In the genomic region with DNA sequence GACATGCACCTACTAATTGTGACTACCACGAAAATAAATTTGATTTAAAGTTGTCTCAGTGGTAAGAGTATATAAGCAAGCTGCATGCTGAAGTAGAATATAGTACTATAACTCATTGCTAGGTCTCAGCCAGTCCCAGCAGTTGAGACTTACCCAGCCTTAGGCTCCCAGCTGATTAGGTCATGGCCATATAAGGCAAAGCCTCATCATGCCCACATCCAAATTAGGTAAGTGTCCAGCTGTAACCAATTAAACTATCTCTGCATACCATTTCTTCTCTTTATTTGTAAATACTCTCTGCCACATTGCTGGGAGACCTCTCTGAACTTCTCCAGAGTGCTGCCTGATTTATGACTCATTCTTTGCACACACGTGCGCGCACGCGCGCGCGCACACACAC, we compare ENCODE assay signal across 19 mouse cellular contexts.
DNase-seq lines count a peak whose midpoint lies in the region; ATAC-seq lines count a peak whose summit lies in the region.
"Had no signal": no experiment of that assay in that cellular context is flagged by ENCODE, and none has a peak within 500 bp of the region (broad histone marks: within the 10 kb centered on the region; RNA-seq: fewer than 3 reads in every experiment).

No protein-coding gene starts in this region.

- no peak overlapping the region for H3K9ac ChIP-seq in kidney, embryonic 14.5 days (ENCODE audit: low read depth, low read length)
- no peak overlapping the region for H3K9ac ChIP-seq in midbrain, embryonic 13.5 days (replicated peaks)
- H3K9ac ChIP-seq in midbrain, embryonic 15.5 days, result no peak overlapping the region
- H3K9ac ChIP-seq: embryonic facial prominence, embryonic 13.5 days; hindbrain, embryonic 13.5 days; liver, embryonic 13.5 days had no signal

- H3K36me3 ChIP-seq in kidney, embryonic 14.5 days (ENCODE audit: control insufficient read depth, insufficient read depth, low read length), result no peaks in the 10 kb centered on the region
- H3K36me3 ChIP-seq in midbrain, embryonic 13.5 days, result no peaks in the 10 kb centered on the region
- H3K36me3 ChIP-seq in midbrain, embryonic 15.5 days (replicated peaks), result no peaks in the 10 kb centered on the region
- no peaks in the 10 kb centered on the region for H3K36me3 ChIP-seq in embryonic facial prominence, embryonic 10.5 days (replicated peaks)
- H3K36me3 ChIP-seq: embryonic facial prominence, embryonic 13.5 days; hindbrain, embryonic 13.5 days; liver, embryonic 13.5 days had no signal

- H3K4me2 ChIP-seq in kidney, embryonic 14.5 days (replicated peaks; ENCODE audit: low read depth, low read length), result no peak overlapping the region
- H3K4me2 ChIP-seq in midbrain, embryonic 13.5 days (replicated peaks), result no peak overlapping the region
- H3K4me2 ChIP-seq in midbrain, embryonic 15.5 days, result no peak overlapping the region
- H3K4me2 ChIP-seq: embryonic facial prominence, embryonic 13.5 days; hindbrain, embryonic 13.5 days; liver, embryonic 13.5 days had no signal

- H3K4me3 ChIP-seq in kidney, embryonic 14.5 days (ENCODE audit: low read length), result no peak overlapping the region
- H3K4me3 ChIP-seq in midbrain, embryonic 13.5 days (replicated peaks), result no peak overlapping the region
- H3K4me3 ChIP-seq in midbrain, embryonic 15.5 days, result no peak overlapping the region
- H3K4me3 ChIP-seq in embryonic facial prominence, embryonic 10.5 days, result no peak overlapping the region
- H3K4me3 ChIP-seq: embryonic facial prominence, embryonic 13.5 days; hindbrain, embryonic 13.5 days; layer of hippocampus, adult 2 months; liver, embryonic 13.5 days; megakaryocyte, embryonic 14.5 days had no signal

- H3K9me3 ChIP-seq in kidney, embryonic 14.5 days (ENCODE audit: control insufficient read depth, low read length), result no peaks in the 10 kb centered on the region
- H3K9me3 ChIP-seq in midbrain, embryonic 13.5 days, result no peaks in the 10 kb centered on the region
- no peaks in the 10 kb centered on the region for H3K9me3 ChIP-seq in midbrain, embryonic 15.5 days
- H3K9me3 ChIP-seq in embryonic facial prominence, embryonic 10.5 days, result no peaks in the 10 kb centered on the region
- H3K9me3 ChIP-seq: embryonic facial prominence, embryonic 13.5 days; hindbrain, embryonic 13.5 days; liver, embryonic 13.5 days; megakaryocyte, embryonic 14.5 days had no signal

- no peak overlapping the region for H3K27ac ChIP-seq in kidney, embryonic 14.5 days (ENCODE audit: low read depth, low read length)
- H3K27ac ChIP-seq in midbrain, embryonic 13.5 days, result no peak overlapping the region
- no peak overlapping the region for H3K27ac ChIP-seq in midbrain, embryonic 15.5 days
- peak overlapping the region; percentile 44; the same call in 1 of the 2 replicates for H3K27ac ChIP-seq in embryonic facial prominence, embryonic 10.5 days (replicated peaks)
- H3K27ac ChIP-seq: embryonic facial prominence, embryonic 13.5 days; hindbrain, embryonic 13.5 days; layer of hippocampus, adult 2 months; liver, embryonic 13.5 days had no signal

- no peaks in the 10 kb centered on the region for H3K4me1 ChIP-seq in kidney, embryonic 14.5 days (ENCODE audit: control insufficient read depth, insufficient read depth, low read length)
- H3K4me1 ChIP-seq in midbrain, embryonic 13.5 days (replicated peaks), result 0 out of 2 replicates have a peak, but pooled peaks cover 4% of the 10 kb centered on the region
- peaks cover 3% of the 10 kb centered on the region; the same call in 1 of the 2 replicates for H3K4me1 ChIP-seq in midbrain, embryonic 15.5 days
- peaks cover 7% of the 10 kb centered on the region for H3K4me1 ChIP-seq in embryonic facial prominence, embryonic 10.5 days
- H3K4me1 ChIP-seq: embryonic facial prominence, embryonic 13.5 days; liver, embryonic 13.5 days; megakaryocyte, embryonic 14.5 days had no signal

- DNase-seq in kidney, postnatal 10 days, result no peak
- peak; percentile 38 for DNase-seq in embryonic facial prominence, embryonic 10.5 days (ENCODE audit: low spot score)
- peak; percentile 41 for DNase-seq in mesoderm, embryonic 11.5 days (ENCODE audit: low read depth, low spot score)
- DNase-seq in urinary bladder, postnatal 10 days (ENCODE audit: low spot score), result no peak
- DNase-seq: adrenal gland, adult 8-10 months; B cell, adult 2 months; cerebellum, adult 11 months; cerebellum, postnatal 14 days; gastrocnemius, postnatal 14 days; kidney, adult 11 months; liver, embryonic 13.5 days; lung, postnatal 10 days had no signal

- 55% methylated on average over 9 of the region's 9 CpGs for WGBS in kidney, embryonic 14.5 days
- 92% methylated on average over 9 of the region's 9 CpGs for WGBS in midbrain, embryonic 13.5 days
- WGBS in midbrain, embryonic 15.5 days, result 95% methylated on average over 9 of the region's 9 CpGs
- WGBS in embryonic facial prominence, embryonic 10.5 days, result 84% methylated on average over 9 of the region's 9 CpGs

- ATAC-seq in kidney, embryonic 14.5 days (ENCODE audit: low FRiP score, low TSS enrichment), result peak; percentile 75
- peak; percentile 56; the same call in 1 of the 2 replicates for ATAC-seq in midbrain, embryonic 13.5 days
- no peak for ATAC-seq in midbrain, embryonic 15.5 days (replicated peaks)

- no peaks in the 10 kb centered on the region for H3K27me3 ChIP-seq in kidney, embryonic 14.5 days (ENCODE audit: control insufficient read depth, insufficient read depth, low read length)
- H3K27me3 ChIP-seq in midbrain, embryonic 13.5 days, result no peaks in the 10 kb centered on the region
- H3K27me3 ChIP-seq in midbrain, embryonic 15.5 days (replicated peaks), result no peaks in the 10 kb centered on the region
- no peaks in the 10 kb centered on the region for H3K27me3 ChIP-seq in embryonic facial prominence, embryonic 10.5 days (replicated peaks; ENCODE audit: low read depth, poor library complexity, severe bottlenecking)
- H3K27me3 ChIP-seq: embryonic facial prominence, embryonic 13.5 days; hindbrain, embryonic 13.5 days; liver, embryonic 13.5 days; megakaryocyte, embryonic 14.5 days had no signal

Comparison
In these comparisons a context has a peak if more than half of its experiments do, and no peak if none do; other contexts are left out.
1. DNase-seq: peak in embryonic facial prominence, embryonic 10.5 days (single experiment) and mesoderm, embryonic 11.5 days (single experiment); none in kidney, postnatal 10 days (single experiment) and urinary bladder, postnatal 10 days (single experiment).